Mouse (Mus musculus): ENCODE data around the gene Rtn4r. TPM values are rescaled to one million over a fixed set of nuclear protein-coding genes. Genes with fewer than 3 reads are reported as not detected.

Rtn4r gene
- polyA plus RNA-seq, 2 experiments from 2014 or later, result not detected

DNA sequence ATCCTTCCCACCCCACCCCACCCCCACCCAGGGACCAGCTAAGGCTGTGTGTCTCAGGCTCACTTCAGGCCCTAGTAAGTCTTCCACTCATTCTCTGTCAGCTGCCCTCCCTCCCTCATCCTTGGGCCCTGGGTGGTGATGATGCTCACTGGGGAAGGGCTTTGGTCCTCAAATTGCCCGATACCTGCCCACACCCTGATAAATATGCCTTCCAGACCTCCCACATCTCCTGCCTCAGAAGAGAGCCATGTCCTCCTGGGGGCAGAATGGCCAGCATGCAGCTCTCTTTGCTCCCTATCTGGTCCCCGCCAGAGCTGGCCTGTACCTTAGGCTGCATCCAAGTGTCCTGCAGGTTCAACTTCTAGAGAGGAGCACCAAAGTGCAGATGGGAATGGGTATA lies 2.3 kb upstream of the Rtn4r start:
- no peak for ATAC-seq

GRCm38 (mm10) chr16:18126211-18126610 lies 1.2 kb upstream of the Rtn4r start:
- ATAC-seq, result no peak

GRCm38 (mm10) chr16:18127871-18128563 lies 575 bp downstream of the Rtn4r start:
- no peak for ATAC-seq

DNA sequence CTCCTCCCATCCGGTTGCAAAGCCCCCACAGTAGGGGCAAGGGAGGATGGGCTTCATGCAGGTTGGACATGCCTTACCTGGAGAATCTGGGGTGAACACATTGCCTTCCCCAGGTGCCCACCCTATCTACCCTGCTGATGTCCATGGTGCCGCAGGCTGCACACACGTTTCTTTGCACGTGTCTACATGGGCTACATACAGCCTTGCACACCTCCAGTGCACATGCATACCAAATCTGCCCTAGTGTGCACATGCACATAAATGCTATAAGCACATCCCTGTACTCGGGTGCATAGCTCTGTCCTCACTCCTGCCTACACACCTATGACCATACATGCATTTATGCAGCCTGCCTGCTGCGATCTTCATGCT lies 1.1 kb downstream of the Rtn4r start:
- ATAC-seq, result no peak

DNA sequence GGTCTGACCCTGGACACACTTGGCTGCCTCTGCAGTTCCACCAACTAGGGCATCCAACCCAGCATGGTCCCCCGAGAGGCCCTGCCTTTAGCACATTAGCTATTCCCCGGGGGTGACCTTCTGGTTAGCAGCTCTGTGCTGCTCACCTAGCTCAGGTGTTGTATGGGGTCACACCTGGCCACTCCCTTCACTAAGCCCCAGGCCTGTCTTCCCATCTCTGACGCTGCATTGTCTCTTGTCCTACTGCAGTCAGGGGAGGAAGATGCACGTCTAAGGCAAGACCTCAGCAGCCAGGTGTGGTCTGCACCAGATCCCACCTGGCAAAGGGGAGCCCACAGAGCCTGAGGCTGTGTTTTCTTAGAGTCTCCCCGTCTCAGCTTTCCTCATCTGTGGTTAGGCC lies 2.0 kb downstream of the Rtn4r start:
- no peak for ATAC-seq

GRCm38 (mm10) chr16:18130288-18130687 lies 2.8 kb downstream of the Rtn4r start:
- no peak for ATAC-seq

GRCm38 (mm10) chr16:18130705-18131104 lies 3.3 kb downstream of the Rtn4r start:
- ATAC-seq, result no peak

DNA sequence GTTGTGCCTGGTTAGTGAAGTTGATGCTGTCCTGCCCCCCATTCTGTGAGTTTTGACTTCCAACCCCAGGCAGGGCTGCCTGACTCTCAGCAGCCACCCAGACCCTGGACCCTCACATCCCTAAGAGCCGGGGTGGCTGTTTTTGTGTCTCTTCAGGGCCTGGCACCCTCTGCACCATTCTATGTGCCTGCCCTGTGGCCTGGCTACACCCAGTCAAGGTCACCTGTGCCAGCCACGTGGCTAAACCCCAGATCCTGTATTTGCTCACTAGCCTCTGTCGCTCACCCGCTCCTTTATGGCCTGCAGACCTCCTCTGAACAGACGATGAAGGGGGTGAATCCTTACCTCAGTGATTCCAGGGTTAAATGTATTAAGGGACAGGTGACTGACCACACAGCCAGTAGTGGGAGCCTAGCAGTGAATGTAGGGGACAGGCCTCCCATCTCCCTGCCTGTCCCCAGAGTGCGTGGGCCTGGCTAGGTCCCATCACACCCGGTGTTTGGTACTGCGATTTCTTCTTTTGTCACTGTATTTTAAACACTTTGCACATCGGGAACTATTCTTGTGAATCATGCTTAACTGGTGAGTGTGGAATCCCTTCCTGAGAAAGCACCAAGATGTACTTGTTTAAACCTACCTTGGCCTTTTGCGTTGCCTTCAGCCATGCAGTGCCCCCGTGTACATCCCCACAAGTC lies 4.0 kb downstream of the Rtn4r start:
- no peak for ATAC-seq

GRCm38 (mm10) chr16:18132026-18132425 lies 4.6 kb downstream of the Rtn4r start:
- no peak for ATAC-seq

GRCm38 (mm10) chr16:18132575-18132974 lies 5.1 kb downstream of the Rtn4r start:
- ATAC-seq, result no peak

DNA sequence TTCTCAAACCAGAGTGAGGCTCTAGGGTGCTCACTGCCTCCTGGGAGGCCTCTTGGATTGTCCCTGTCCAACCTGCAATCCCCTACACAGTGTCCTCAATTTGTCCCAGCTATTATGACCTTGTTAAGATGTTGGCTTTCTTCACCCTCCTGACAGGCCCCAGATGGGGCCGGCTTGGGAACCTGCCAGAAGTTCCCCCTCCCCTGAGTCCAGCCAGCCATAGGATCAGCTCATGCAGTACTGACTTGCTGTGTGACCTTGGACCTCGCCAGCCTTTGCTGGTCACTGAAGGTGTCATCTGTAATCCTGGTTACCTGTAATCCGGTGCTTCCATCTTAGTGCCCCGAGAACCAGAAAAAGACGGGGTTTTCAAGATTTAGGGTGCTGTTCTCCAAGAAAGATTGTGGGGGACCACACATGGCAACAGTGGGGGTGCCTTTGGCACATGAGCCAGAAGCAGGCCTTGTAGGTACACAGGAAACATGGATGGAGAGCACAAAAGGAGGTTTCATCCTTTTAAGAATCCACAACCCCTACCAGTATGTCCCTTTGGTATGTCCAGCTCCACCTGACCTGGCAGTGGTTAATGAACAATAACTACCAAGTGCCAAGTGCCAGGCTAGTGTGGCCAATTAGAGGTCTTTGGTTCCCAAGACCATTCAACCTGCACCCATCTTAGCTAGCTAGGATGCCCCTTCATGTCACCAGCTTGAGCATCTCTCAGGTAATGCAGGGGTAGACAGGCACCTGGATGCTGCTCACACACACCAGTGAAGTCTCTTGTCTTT lies 5.9 kb downstream of the Rtn4r start:
- ATAC-seq, result no peak

DNA sequence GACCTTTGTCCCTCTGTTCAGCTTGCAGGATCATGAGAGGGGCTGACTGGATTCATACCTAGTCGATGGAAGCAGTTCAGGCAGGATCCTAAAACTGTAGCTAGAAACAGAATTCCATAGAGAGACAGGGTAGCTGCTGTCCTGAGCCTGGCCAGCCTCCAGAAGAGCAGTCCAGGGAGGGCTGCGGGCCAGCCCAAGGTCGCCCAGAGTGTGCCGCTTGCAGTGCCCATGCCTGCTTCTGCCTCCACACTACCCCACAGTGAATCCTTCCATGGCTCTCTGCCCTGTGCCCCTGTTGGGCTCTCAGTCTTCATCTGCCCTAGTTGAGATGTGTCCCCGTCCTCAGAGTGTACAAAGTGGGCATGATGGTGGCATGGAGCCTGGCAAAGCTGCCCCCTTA lies 7.8 kb downstream of the Rtn4r start:
- no peak for ATAC-seq

GRCm38 (mm10) chr16:18136015-18136414 lies 8.6 kb downstream of the Rtn4r start:
- ATAC-seq, result no peak

- no peak for ATAC-seq
Measured at GRCm38 (mm10) chr16:18144201-18144600, 16.8 kb downstream of the Rtn4r start.

GRCm38 (mm10) chr16:18145341-18145867 lies 18.0 kb downstream of the Rtn4r start:
- no peak for ATAC-seq

DNA sequence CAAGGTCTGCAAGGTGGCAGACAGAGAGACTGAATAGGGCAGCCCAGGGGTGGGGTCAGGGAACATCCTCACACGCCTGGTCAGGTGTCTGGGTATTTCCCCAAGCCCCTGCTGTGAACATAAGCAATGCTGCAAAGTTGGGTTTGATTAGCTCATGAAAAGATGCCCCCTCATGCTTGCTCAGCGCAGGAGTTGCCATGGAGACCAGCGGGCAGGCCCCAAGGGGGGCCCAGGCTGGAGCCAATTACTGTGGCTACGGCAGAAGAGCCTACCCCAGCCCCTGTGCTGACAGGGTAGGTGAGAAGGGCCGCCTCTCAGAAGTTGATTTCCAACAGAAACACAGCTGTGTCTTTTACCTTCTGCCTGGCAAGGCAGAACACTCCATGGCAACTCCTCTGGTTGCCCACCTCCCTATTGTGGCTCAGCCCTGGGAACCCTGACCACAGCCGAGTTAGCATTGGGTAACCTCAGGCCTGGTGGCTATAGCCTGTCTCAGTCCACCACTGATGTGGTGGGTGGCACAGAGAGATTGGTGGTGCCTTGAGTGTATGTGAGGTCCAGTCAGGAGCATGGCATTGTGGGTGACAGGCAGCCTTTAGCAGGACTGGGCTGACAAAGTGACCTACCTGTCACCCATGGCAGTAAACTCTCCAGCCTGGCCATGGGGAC lies 20.9 kb downstream of the Rtn4r start:
- no peak for ATAC-seq

DNA sequence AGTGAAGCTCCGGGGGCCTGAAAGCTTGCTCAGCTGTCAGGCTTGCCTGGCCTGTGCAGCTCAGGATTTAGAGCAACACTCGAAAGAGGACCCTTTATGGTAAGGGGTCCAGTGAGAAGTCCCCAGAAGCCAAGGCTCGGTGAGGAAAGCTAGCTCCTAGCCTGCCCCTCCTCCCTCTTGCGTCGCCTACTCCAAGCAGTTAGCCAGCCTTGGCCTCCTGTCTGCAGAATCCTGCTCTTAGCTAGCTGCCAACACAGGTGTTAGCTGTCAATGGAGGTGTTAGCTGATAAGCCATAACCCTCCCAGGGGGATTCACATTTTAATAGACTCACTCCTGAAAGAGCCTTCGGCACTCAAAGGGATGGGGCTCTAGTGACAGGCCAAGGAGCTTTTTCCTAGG lies 21.8 kb downstream of the Rtn4r start:
- no peak for ATAC-seq

GRCm38 (mm10) chr16:18152189-18152588 lies 24.7 kb downstream of the Rtn4r start:
- ATAC-seq, result no peak

DNA sequence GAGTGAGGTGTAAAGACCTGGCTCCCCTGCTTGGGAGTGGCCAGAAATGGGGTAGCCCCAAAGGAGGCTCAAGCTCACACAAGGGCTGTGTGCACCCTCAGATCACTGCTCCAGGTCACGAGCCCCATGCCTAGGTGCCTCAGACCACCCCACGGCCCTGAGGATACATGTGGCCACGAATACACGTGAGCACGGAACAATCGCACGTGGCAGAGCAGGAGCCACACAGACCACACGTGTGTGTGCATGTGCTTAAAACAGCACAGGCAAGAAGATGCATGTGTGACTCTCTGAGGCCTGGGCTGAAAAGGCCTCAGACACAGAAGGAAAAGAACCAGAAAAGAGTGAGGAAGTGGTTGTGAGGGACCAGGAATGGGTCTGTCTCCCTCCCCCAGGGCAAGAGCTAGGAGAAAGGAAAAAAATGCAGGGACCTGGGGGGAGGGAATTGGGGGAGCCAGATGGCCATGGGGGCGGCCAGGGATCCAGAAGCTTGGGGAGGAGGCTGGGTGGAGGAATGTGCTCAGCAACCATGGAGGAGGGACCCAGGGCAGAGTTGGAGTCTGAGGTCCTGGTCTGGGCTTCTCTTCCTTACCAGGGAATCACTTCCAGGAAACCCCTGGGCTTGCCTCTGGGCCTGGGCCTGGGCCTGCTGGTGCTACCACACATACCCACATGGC lies 25.5 kb downstream of the Rtn4r start:
- no peak for ATAC-seq

- ATAC-seq, result no peak
Measured at GRCm38 (mm10) chr16:18154521-18155171, 27.2 kb downstream of the Rtn4r start.

DNA sequence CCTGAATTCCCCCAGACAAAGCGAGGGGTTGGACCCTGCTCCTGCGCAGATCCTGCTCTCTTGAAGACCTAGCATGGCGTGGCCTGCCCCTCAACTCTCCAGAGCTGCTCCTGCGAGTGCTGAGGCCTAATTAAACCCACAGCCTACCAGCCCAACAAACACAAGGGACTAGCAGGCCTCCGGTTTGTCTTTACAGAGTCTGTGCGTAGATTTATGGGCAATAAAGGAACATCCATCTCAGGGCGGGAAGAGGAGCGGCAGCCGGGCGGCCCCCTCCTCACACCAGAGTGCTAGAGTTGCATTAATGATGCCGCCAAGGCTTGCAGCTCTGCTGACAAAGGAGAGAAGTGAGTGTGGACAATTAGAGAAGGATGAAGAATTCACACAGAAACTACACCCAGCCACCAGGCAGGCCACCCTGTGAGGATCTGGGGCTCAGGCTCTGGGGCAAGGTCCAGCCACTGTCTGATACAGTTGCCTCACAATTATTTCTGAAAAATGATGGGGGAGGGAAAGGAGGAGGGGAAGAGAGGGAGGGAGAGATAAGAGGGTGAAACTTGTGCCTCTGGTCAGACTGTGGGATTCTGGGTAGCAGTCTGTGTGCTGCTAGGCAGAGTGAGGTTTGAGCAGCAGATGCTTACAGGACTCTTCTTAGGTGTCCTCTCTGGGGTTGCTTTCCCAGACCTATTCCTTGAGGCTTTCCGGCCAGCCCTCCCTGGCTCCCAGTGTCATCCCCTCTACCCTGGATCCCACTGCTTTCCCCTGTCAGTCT lies 29.3 kb downstream of the Rtn4r start:
- ATAC-seq, result no peak
